8 mouse cellular contexts compared by ENCODE assay signal in genomic region chr9:111056519-111056797, GRCm38 (mm10). TPM values are rescaled to one million over a fixed set of nuclear protein-coding genes. Genes with fewer than 3 reads are reported as not detected.
A peak's percentile ranks its signal among the peaks of the same experiment; 100 is the strongest.
DNase-seq lines count a peak whose midpoint lies in the region; ATAC-seq and TF ChIP-seq lines count a peak whose summit lies in the region.

No protein-coding gene starts in this region.

- H3K36me3 ChIP-seq in lung, postnatal 0 days (ENCODE audit: insufficient read depth, low read length), result no peaks in the 10 kb centered on the region
- no peaks in the 10 kb centered on the region for H3K36me3 ChIP-seq in forebrain, embryonic 10.5 days (replicated peaks)
- H3K36me3 ChIP-seq in limb, embryonic 11.5 days (ENCODE audit: control insufficient read depth, insufficient read depth, low read length), result no peaks in the 10 kb centered on the region

- peak overlapping the region; percentile 54 for H3K9ac ChIP-seq in lung, postnatal 0 days (replicated peaks; ENCODE audit: low read depth)
- peak overlapping the region; percentile 23; the same call in 1 of the 2 replicates for H3K9ac ChIP-seq in limb, embryonic 11.5 days (ENCODE audit: low read length)

- H3K4me1 ChIP-seq in lung, postnatal 0 days (ENCODE audit: insufficient read depth, low read depth, low read length), result no peaks in the 10 kb centered on the region; the same call in 1 of the 2 replicates
- H3K4me1 ChIP-seq in forebrain, embryonic 10.5 days, result peaks cover 23% of the 10 kb centered on the region
- H3K4me1 ChIP-seq in limb, embryonic 11.5 days (ENCODE audit: control insufficient read depth, insufficient read depth, low read length), result peaks cover 7% of the 10 kb centered on the region; the same call in 1 of the 2 replicates

- peak overlapping the region; percentile 52 for H3K4me3 ChIP-seq in lung, postnatal 0 days (ENCODE audit: low read depth, low read length)
- H3K4me3 ChIP-seq in forebrain, embryonic 10.5 days, result peak overlapping the region; percentile 32
- H3K4me3 ChIP-seq in limb, embryonic 11.5 days (ENCODE audit: low read depth, low read length), result peak overlapping the region; percentile 9

- no peak for TF ChIP-seq CTCF in lung, postnatal 0 days (IDR thresholded peaks at IDR 0.05)

- peak overlapping the region; percentile 82 for H3K27ac ChIP-seq in lung, postnatal 0 days (ENCODE audit: low read length)
- H3K27ac ChIP-seq in forebrain, embryonic 10.5 days, result peak overlapping the region; percentile 45; the same call in 1 of the 2 replicates
- H3K27ac ChIP-seq in limb, embryonic 11.5 days (replicated peaks; ENCODE audit: low read depth, low read length), result no peak overlapping the region

- TF ChIP-seq EP300 in lung, postnatal 0 days (IDR thresholded peaks at IDR 0.05), result no peak

- 2% methylated on average over 11 of the region's 11 CpGs for WGBS in lung, postnatal 0 days
- WGBS in forebrain, embryonic 10.5 days, result 31% methylated on average over 11 of the region's 11 CpGs
- 8% methylated on average over 11 of the region's 11 CpGs for WGBS in limb, embryonic 11.5 days

- no peaks in the 10 kb centered on the region for H3K9me3 ChIP-seq in lung, postnatal 0 days (ENCODE audit: low read length)
- no peaks in the 10 kb centered on the region for H3K9me3 ChIP-seq in forebrain, embryonic 10.5 days
- H3K9me3 ChIP-seq in limb, embryonic 11.5 days (ENCODE audit: control insufficient read depth, low read length), result no peaks in the 10 kb centered on the region

- peak overlapping the region; percentile 87 for H3K4me2 ChIP-seq in lung, postnatal 0 days (replicated peaks; ENCODE audit: low read depth, low read length)
- H3K4me2 ChIP-seq in limb, embryonic 11.5 days (ENCODE audit: low read depth, severe bottlenecking), result peak overlapping the region; percentile 46

- H3K27me3 ChIP-seq in lung, postnatal 0 days (replicated peaks; ENCODE audit: insufficient read depth, low read length), result no peaks in the 10 kb centered on the region
- H3K27me3 ChIP-seq in forebrain, embryonic 10.5 days (ENCODE audit: poor library complexity, severe bottlenecking), result no peaks in the 10 kb centered on the region
- no peaks in the 10 kb centered on the region for H3K27me3 ChIP-seq in limb, embryonic 11.5 days (ENCODE audit: control insufficient read depth, insufficient read depth, low read length)

- no peak for ATAC-seq in lung, postnatal 0 days
- ATAC-seq in limb, embryonic 11.5 days (ENCODE audit: insufficient number of reproducible peaks, low FRiP score, low TSS enrichment, low read depth), result no peak
- no peak; the same call in 1 of the 2 replicates for ATAC-seq in erythroid progenitor cell, adult 5-6 weeks (replicated peaks; ENCODE audit: low FRiP score, poor library complexity, severe bottlenecking)

- no peak for DNase-seq in lung, postnatal 0 days (ENCODE audit: low spot score)
- no peak for DNase-seq in lung, postnatal 25 days (ENCODE audit: low spot score)
- DNase-seq in forebrain, embryonic 10.5 days (ENCODE audit: extremely low spot score, low spot score), result no peak
- no peak for DNase-seq in limb, embryonic 11.5 days (ENCODE audit: low spot score)
- DNase-seq in retina, embryonic 14.5 days (ENCODE audit: low spot score), result peak; percentile 18
- DNase-seq in gastrocnemius, postnatal 25 days, result no peak
- DNase-seq in cerebellum, adult 11-12 months, result no peak

RNA-seq across cellular contexts. Expression of gene Ccrl2, which starts 0.9 kb away (rescaled TPM):
- polyA plus RNA-seq in lung, postnatal 0 days (2015; fragmentation: Nextera tagmentation; extraction: Ambion mirVana), result 43.5 and 49.0 TPM in 2 replicates
- polyA plus RNA-seq in forebrain, embryonic 10.5 days (2016; fragmentation: Nextera tagmentation; extraction: Ambion mirVana), result 0.74 TPM in 2 replicates
- polyA plus RNA-seq in limb, embryonic 11.5 days (2014; fragmentation: Nextera tagmentation; extraction: Ambion mirVana), result 0.55 and 0.58 TPM in 2 replicates
- 11.5 and 13.8 TPM in 2 replicates for total RNA-seq in erythroid progenitor cell, adult 5-6 weeks (2015; ENCODE audit: low replicate concordance)
- total RNA-seq in erythroid progenitor cell, adult 5-6 weeks (2017; ENCODE audit: low replicate concordance), result 25.2 and 26.2 TPM in 2 replicates
- total RNA-seq in gastrocnemius, postnatal 25 days (2021), result 1 to 10 TPM; 4.3 to 4.4 TPM

RNA-seq across cellular contexts. Expression of gene Ltf, which starts 37.4 kb away (rescaled TPM):
- 11.3 and 16.1 TPM in 2 replicates for polyA plus RNA-seq in lung, postnatal 0 days (2015; fragmentation: Nextera tagmentation; extraction: Ambion mirVana)
- polyA plus RNA-seq in forebrain, embryonic 10.5 days (2016; fragmentation: Nextera tagmentation; extraction: Ambion mirVana), result not detected in 2 replicates
- polyA plus RNA-seq in limb, embryonic 11.5 days (2014; fragmentation: Nextera tagmentation; extraction: Ambion mirVana), result 0.14 and 0.16 TPM in 2 replicates
- total RNA-seq in erythroid progenitor cell, adult 5-6 weeks (2015; ENCODE audit: low replicate concordance), result 420 and 461 TPM in 2 replicates
- 308 and 520 TPM in 2 replicates for total RNA-seq in erythroid progenitor cell, adult 5-6 weeks (2017; ENCODE audit: low replicate concordance)
- total RNA-seq in gastrocnemius, postnatal 25 days (2021), result not detected

Comparison
In these comparisons a context has a peak if more than half of its experiments do, and no peak if none do; other contexts are left out.
1. RNA of gene Ccrl2, which starts 0.9 kb away (polyA plus RNA-seq): 43.5 to 49.0 TPM in lung, postnatal 0 days; 0.74 TPM in forebrain, embryonic 10.5 days and 0.55 to 0.58 TPM in limb, embryonic 11.5 days; every median in the first group is over 10 times any median in the second.
2. Peak in every context shown above with its lines, with median percentiles within 50 percentile points of each other: H3K4me3 ChIP-seq.